Mouse (Mus musculus) embryo, embryonic 9.5 days (tissue): ENCODE measurements around the gene Ilvbl.
A peak's percentile ranks its signal among the peaks of the same experiment; 100 is the strongest.
"Not testable (repeated sequence)": the region's sequence is repeated elsewhere in the genome, so short reads cannot be mapped to it uniquely, and the experiment has no call there.

Experiments used
- DNase-seq: peaks from one replicate; pipeline ENCODE4 v3.0.0-alpha.2; 2017; ENCODE audit errors: extremely low spot score

Gene Ilvbl

DNA sequence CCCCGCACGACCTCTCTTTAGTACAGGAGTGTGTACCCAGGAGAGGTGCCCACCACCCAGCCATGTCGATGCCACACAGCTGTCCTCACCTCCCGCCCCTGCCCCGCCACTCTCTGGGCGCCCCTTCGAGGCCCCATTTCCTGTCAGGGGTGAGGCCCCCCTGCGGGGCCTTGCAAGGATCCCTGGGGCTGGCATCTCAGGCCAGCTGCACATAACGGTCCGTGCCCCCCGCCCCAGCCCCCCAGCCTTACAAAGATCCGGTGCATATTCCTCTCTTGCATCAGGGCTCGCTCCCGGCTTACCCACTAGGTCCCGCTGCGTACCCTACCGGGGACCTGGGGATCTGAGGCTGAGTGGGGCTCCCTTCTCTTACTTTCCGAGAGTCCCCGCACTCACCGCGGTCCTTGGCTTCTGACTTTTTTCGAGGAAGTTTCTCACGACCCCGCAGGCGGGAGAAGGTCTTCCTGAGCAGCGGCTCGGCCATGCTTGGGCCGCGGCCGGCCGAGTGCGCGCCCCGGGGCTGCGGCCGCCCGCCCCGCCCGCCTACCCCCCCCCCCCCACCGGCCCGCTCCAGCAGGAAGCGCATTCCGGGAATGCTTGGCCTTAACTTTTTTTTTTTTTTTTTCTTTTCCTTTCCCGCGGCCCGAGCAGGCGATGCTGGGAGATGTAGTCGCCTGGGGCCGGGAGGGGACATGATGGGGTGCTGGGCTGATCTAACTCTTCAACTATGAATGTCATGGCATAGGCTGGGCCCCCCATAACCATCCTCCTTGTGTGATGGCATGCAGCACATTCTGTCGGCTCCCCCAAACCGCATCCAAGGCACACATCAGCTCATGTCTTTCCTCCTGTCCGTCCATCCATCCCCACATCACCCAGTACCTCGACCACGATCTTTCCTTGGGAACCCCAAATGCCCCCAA is 17.5 kb downstream of the Ilvbl start, which contains the start of gene Syde1:
Gene Syde1 (minus strand): TSS at position 559 of the 923 bp plus-strand sequence.
- peak; percentile 74 for DNase-seq

DNA sequence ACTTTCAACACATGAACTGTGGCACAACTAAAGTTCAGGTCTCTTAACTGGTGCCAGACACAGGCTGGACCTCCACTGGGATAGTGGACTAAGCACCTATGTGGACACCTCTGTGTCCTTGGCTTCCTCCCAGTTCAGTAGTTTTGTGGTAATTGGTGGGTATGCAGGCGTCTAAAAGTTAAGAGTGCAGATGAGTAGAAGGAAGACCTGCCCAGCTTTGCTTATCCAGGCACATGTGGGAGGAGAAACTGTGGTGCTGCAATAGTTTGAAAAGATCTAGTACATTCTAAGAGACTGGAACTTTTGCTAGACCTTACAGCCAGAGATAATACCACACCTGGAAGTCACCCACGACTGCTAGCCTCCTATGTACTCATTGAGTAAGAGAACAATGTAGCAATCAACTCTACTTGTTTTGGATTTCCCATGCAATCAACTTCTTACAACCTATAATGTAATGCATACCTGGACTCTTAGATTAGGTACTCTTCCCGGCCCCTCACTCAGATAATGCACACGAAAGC is 18.8 kb downstream of the Ilvbl start:
- DNase-seq = no peak

DNA sequence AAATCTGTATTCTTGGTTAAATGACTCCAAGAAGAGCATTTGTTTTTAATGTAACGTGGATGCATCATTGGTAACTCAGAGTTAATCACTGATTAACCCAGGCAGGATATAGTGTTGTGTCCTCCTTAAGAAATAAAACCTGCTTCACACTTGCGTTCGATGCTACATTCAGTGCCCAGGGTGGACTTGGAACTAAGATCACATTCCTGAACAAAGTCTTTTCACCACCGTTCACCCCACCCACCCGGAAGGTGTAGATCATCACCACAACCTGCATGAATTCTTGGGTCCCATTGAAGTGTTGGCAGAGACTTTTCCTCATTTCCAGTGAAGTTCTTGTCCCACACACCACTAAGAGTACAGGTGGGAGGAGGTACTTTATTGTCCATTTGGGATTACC is 19.6 kb downstream of the Ilvbl start:
- DNase-seq = no peak

DNA sequence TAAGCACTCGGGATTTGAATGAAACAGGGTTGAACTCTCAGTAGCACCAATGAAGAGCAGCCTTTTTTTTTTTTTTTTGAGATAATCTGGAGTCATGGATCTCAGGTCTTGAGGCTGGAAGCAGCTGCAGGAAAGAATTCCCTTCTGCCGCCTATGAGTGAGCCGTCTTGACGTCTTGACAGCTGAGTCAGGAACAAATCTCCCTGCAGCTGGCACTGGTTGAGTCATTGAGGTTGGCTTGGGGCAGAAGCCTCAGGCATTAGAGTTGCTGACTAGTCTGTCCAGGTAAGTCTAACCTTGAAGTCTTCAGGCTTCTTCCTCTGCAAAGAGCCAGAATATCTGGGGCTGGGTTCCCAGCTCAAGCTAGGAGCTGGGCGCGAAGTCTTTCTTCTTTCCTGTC is 20.0 kb downstream of the Ilvbl start:
- DNase-seq = no peak

DNA sequence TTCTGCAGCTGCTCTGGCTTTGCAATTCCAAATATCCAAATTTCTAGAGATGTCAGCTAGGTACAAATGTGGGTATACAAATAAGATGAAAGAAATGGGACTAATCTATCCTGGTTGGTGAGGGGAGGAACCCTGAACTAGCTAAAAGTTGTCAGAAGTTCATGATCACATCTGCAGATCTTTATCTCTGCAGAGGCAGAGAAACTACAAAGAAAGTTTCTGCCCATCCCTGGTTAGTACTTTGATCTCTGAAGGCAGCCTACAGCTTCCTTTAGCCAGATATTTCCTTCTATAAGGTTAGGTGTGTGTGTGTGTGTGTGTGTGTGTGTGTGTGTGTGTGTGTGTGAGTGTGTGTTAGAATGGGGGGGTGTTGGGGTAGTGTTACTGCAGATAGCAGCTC is 20.4 kb downstream of the Ilvbl start:
- no peak for DNase-seq

DNA sequence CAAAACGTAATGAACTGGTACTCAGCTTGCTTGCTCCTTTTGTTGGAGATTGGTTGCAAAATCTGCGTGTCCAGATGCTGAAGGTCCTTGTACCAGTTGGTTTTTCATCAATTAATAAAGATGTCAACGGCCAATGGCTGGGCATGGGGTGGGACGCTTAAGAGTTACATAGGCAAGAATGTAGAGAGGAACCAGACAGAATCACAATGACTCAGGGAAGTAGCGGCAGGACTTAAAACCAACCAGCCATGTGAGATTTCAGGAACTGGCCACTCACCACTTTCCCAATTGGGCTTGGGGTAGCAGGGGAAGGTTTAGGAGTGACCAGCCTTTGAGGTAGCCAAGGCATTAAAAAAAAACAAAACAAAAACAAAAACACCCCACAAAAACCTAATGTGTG is 25.7 kb downstream of the Ilvbl start:
- no peak for DNase-seq

DNA sequence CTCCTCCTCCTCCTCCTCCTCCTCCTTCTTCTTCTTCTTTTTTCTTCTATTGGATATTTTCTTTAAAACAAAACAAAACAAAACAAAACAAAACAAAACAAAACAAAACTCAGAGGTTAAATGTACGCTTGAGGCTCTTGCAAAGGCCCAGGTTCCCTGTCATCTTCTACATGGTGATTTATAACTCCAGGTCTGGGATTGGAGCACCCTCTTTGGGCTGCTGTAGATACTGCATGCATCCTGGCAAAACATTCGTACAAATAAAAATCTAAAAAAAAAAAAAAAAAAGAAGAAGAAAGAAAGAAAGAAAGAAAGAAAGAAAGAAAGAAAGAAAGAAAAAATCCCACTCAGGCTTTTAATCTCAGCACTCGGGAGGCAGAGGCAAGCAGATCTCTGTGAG is 30.9 kb downstream of the Ilvbl start:
- DNase-seq = no peak

DNA sequence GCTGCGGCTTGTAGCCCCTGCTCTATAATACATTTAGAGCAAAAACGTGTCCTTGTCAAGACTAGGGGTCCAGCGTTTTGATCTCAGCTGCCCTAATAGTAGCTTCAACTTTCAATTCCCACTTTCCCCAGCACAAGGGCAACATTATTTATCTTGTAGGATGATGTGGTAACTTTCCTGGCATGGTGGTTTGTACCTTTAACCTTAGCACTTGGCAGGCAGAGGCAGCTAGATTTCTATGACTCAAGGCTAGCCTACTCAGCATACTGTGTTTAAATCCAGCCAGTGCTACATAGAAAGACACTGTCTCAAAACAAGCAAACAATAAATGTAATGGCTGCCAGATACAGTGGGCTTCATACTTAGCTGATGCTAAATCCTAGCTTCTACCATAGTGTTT is 33.5 kb downstream of the Ilvbl start:
- DNase-seq = no peak

DNA sequence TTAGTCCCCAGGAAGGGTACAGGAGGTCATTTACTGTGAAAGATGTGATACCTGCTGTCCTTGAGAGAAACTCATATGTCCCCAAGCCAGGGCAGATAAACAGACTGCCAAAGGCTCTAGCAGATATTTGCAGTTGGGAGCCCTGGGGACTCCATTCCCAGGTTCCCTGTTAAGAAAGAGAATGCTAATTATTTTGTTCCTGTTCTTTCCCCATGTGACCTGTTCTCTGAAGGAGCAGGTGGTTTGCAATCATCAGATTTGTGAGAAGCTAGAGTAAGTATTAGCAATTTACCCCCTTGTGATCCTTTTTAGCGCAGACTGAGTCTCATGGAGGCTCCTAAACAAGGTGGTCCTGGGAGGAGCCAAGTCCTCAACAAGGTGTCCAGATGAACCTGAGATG is 43.8 kb downstream of the Ilvbl start, which contains the start of gene Olfr1357:
Gene Olfr1357 (minus strand): TSS at position 101 of the 400 bp plus-strand sequence.
- no peak for DNase-seq

DNA sequence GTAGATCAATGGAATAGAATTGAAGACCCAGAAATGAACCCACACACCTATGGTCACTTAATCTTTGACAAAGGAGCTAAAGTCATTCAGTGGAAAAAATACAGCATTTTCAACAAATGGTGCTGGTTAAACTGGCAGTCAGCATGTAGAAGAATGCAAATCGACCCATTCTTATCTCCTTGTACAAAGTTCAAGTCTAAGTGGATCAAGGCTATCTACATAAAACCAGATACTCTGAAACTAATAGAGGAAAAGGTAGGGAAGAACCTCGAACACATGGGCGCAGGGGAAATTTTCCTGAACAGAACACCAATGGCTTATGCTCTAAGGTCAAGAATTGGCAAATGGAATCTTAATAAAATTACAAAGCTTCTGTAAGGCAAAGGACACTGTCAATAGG is 49.0 kb downstream of the Ilvbl start:
- not testable (repeated sequence) for DNase-seq

DNA sequence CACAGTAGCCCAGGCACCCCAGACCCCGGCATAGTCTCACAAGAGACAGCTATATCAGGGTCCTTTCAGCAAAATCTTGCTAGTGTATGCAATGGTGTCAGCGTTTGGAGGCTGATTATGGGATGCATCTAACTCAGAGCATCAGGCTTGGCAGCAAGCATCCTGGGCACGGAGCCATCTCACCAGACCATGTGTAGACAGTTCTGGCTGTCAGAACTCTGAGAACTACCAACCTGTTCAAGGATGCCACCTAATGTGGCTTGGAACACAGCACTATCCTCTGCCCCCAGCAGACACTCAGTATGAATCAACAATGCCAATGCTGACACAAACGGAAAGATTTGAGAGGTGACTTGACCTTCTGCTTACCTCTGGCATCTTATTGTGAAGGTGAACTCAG is 56.0 kb downstream of the Ilvbl start:
- no peak for DNase-seq

DNA sequence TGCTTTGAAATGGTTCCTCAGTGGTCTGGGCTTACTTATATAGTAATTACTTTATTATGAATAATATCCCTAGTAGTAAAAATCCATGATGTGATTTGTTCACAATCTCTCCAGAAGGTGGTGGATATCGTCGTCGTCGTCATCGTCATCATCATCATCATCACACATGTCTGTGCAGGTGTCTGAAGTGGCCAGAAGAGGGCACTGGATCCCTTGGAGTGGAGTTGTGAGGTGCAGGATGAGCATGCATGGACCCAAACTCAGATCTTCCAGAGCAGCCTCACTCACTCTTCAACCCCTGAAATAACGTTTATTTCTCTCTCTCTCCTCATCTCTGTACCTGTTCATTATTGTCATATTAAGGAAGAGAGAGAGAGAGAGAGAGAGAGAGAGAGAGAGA is 58.2 kb downstream of the Ilvbl start:
- DNase-seq = peak; percentile 35
